Mouse (Mus musculus) spleen, postnatal 10 days (tissue): ENCODE results near the gene Tmem189.

Source experiments
- DNase-seq, 2 experiments: peaks; one replicate each; pipeline ENCODE4 v3.0.0; 2021 to 2022; ENCODE audit warnings: low spot score in 2 of 2

Tmem189 gene

DNA sequence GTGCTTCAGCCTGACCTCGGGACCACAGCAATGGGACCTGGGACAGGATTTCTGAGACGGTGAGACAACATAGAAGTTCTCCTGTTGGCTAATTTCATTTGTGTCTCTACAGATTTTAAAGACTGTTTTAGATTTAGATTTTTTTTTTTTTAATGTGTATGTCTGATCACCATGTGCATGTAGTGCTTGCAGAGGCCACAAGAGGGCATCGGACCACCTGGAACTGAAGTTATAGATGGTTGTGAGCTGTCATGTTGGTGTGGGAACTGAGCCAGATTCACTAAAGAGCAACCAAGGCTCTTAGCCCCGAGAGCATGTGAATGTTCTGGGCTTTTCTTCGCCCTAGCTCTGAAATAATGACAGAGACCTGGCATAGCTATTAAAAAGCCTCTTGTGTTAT lies 9.0 kb downstream of the Tmem189 start:
- peak; percentile 68 to 85 for DNase-seq

DNA sequence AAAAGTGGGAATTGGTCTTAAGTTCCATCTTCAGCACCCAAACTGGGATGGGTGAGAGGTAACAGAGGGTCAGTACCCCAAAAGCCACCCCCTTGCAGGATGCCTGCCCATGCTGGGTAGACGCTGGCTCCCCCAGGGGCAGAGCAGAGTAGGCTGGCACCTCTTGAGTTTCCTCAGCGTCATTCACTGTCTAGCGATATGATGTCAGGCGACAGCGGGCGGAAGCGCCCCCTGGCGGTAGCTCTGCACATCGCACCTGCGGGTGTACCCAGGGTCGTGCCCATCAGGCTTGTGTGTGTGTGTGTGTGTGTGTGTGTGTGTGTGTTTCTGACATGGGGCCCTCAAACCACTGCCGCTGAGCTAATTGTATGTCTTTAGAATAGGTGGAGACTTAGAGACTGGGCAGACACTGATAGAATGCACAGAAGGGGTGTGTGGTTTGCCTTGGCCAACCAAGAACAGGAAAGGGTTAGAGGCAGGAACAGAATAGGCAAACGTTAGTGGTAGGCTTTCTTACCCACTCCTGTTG lies 9.7 kb downstream of the Tmem189 start:
- peak; percentile 93 for DNase-seq

DNA sequence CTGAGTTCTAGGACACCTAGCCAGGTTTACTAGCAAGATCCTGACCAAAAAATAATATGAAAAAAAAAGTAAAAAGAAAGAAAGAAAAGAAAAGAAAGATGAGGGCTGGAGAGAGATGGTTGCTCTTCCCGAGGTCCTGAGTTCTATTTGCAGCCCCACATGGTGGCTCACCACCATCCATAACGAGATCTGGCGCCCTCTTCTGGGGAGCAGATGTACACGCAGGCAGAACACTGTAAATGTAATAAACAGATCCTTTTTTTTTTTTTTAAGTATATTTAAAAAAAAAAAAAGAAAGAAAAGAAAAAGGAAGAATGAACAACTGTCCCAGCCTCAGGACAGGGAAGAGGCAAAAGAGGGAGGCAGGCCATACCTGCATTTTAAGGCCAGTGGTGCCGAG lies 11.0 kb downstream of the Tmem189 start:
- peak in 1 of 2 experiments; percentile 71 for DNase-seq

DNA sequence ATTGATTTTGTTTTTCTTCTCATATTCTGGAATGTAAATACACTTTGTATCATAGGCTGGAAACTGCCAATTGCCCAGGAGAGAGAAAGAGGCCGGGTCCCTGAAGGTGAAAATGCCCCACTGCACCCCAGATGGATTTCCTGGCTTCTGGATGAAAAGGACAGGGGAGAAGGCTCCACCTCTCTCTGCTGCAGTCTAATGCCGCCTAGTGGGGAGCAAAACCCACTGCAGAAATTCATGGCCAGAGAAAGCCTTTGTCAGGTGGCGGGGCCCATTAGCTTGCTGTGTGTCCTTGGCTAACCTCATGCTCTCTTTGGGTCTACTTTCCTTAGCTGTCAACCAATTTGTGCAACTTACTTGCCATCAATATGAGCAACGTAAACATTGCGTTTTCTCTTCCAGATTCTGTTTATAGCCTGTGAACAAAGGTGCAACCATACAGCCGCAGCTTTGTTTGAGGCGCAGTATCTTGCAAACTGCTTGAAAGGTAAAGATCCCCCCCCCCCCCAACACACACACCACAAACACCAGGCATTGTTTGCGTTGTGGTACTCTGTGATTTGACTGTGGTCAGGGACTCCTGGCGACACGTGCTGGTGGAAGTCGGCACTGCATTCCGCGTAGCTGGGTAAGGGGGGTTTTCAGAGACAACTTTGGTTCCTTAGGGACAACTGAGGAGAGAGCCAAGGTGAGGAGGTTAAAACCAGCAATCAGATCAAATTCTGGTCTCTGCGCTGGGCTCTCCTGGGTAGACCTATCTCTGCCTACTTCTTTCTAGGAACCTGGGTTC lies 14.3 kb downstream of the Tmem189 start:
- DNase-seq, result peak in 1 of 2 experiments; percentile 64

DNA sequence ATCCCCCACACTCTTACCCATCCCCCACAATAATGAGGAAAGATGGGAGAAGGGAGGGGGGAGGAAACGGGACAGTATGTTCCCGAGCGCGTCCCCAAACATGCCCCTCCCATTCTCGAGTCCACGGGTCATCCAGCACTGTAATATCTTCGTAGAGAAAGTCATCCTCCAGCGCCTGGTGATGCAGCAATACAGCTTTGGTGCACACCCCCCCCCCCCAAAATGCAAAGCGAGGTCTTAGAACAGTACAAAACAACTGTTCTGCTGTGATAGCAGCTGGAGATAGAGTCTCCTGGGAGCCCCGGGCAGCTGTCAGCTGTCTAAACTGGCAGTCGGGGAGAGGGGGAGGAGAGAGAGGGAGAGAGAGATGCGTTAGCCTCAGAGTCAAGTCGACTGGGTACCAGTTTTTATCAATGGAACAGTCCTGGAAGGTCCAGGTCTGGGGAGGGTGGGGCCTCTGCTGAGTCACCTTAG lies 17.4 kb downstream of the Tmem189 start:
- DNase-seq, result peak in 1 of 2 experiments; percentile 74

DNA sequence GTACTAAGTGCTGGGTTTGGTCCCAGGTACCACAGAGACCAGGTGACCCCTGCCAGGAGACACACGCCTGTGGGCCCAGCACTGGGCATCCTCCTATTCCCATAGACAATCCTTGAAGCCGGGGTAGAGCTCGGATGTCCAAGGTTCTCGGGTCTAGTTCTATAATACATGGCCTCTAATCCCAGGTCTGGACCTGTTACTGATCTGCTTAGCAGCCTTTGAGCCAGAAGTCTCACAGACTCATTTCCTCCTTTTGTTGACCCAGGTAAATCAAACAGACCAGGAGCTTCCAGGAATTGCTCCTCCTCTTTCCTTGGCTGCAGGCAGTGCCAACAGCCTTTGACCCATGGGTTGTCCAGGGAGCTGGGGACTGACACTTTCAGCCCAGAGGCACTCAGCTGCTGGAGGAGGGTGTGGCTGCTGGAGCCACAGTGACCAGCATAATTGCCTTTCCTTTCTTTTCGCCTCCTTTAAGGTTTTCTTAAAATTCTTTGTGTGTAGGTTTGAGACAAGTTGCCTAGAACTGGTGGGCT lies 18.5 kb downstream of the Tmem189 start:
- DNase-seq, result no peak

DNA sequence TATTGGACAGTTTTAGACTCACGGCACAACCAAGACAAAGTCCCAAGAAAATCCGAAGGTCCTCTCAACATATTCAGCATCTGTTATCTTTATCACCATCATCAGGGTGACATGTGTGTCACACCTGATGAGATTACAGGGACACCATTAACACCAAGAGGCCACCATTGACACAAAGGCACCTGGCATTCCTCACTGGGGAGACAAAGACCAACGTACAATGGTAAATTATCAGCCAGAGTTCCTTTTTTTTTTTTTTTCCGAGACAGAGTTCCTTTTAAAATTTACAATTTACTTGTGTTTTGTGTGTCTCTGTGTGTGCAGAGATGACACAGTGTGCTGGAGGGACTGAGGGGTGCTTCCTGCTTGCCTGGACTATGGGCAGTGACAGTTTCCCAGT lies 20.2 kb downstream of the Tmem189 start:
- no peak for DNase-seq

DNA sequence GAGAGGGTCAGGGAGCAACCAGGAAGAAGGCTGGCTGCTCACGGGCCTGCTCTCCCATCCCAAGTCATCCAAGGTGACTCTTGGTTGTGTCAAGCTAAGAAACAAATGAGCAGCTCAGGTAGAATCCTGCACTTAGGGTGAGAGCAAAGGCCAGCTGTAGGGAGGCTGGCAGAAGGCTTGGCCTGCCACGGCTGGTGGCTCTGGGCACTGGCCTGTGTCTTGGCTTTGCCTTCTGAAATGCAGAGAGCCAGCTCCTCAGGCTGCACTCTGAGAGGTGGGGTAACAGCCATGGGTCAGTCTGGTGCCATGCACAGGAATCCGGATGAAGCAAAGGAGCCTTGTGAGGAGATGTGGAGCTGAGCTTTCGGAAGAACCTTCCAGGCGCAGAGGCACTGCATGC lies 21.2 kb downstream of the Tmem189 start:
- no peak for DNase-seq

DNA sequence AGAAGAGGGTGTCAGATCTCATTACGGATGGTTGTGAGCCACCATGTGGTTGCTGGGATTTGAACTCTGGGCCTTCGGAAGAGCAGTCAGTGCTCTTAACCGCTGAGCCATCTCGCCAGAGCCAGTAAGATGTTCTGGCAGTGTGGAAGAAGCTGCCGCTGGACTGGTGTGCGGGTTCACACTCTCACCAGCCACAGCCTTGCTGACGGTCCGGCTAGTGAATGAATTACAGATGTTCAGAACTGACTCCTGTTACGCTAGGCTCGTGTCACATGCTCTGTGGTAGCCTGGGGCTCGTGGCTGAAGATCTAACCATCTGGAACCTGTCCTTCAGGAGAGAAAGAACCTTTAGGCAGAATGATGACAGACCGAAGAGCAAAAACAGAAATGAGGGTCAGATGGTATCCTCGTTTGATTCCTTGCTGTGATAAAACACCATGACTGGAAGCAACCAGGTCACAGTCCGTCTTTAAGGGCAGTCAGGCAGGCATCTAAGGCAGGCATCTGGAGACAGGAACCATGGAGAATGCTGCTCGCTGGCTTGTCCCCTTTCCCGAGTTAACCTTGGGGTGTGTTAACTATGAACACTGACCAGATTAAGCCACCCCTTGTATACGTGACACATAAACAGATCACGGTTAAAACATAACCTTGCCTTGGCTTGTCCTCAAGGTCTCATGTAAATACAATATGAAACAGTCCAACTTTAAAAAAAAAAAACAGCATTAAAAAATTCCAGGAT lies 23.5 kb downstream of the Tmem189 start:
- no peak for DNase-seq

DNA sequence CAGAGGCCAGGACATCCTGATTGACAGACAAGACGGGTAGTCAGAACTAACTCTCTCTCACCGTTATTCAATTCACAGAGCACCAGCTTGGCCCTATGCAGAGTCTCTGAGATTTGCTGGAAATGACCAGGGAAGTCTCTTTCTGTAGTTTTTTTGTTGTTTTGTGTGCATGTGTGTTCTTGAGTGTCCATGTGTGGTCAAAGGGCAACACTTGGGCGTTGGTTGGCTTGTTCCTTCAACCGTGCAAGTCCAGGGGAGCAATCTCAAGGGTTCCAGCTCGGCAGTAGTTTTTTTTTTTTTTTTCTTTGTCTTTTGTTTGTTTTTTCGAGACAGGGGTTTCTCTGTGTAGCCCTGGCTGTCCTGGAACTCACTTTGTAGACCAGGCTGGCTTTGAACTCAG lies 26.9 kb downstream of the Tmem189 start:
- DNase-seq, result no peak

DNA sequence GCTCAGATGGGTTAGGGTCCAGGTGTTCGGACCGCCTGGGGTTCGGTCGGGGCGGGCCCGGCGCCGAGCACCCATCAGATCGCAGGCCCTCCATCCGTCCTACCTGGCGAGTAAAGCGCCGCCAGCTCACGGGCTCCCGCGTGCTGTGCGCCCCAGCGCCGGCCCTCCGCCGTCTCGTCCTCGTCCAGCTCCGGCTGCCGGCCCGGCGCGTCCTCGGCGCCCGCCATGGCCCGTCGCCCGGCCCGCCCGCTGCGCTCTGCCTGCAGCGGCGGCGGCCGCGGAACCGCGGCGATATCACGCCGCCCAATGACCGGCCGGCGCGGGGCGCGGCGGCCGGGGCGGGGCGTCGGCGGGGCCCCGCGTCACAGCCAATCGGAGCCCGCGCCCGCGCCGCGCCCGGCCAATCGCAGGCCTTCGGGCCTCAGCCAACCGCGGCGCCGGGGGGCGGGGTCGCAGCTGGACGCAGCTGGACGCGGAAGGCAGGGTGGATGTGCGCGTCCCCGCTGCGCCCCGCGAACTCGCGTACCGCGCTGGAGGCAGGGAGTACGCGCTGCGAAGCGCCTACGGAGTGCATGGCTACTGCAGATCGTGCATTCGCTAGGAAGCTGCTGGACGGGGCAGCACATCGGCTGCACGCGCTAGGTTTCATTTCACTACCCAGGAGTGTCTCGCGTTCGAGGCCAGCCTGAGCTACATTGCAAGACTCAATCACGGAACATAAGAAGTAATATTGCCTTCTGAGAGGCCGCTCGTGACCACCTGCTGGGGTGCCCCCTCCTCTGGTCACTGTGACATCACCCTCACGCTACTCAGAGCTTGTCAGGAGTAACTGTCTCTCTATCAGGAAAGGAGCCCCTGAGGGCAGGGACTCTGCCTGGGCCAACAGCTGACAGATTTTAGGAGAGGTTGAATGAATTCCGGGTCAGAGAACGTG lies 28.1 kb downstream of the Tmem189 start, which contains the start of gene Gm20431:
TSS of gene Gm20431 (minus strand) at position 227 of the 934 bp plus-strand sequence.
- peak; percentile 92 to 98 for DNase-seq

DNA sequence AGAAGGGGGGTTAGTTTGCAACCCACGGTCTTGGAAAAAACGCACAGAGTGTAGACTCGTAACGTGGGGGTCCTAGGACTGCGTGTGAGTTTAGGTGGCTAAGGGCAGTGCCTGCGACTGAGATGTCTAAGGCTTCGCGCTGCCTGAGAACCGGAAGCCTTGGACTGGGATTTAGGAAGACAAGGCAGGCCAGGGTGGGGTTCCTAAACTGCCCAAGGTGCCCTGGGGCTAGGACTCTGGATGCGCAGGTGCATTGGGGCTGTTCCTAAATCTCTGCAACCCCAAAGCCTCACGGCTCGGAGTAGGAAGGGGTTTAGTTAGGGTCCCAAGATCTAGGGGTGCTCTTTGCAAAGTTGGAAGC lies 29.0 kb downstream of the Tmem189 start:
- peak; percentile 42 to 43 for DNase-seq

DNA sequence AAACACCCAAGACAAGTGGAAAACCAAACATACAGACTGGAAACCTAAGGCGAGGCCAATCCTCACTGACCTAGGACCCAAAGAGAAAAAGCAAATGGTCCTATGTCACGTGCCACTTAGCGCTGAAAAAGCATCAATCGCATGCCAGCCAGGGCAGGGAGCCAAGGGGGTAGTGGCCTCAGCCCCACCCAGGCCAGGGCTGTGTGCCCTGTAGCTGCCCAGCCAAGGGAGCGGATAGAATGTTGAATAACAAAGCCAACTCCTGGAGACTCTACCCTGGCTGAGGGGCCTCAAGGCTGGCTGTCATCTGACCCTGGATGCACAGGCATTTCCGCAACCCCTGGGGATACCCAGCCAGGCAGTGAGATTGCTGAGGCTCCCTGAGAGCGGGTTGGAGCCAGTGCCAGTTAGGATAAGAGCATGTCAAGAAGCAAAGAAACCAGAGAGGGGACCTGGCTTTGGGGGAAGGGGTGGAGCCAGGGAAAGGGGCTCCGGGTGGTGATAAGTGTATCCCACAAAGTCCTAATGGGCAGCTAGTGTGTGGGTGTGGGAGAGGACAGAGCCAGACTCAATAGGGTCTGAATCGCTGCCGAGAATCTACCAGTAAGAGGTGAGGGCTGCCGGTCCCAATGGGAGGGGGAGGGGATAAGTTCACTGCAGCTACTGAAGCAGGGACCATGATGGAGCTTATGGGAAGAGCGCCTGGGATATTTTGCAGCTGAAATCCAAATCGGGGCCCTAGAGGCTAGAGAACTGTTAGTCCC lies 29.6 kb downstream of the Tmem189 start:
- DNase-seq, result peak; percentile 41 to 56

DNA sequence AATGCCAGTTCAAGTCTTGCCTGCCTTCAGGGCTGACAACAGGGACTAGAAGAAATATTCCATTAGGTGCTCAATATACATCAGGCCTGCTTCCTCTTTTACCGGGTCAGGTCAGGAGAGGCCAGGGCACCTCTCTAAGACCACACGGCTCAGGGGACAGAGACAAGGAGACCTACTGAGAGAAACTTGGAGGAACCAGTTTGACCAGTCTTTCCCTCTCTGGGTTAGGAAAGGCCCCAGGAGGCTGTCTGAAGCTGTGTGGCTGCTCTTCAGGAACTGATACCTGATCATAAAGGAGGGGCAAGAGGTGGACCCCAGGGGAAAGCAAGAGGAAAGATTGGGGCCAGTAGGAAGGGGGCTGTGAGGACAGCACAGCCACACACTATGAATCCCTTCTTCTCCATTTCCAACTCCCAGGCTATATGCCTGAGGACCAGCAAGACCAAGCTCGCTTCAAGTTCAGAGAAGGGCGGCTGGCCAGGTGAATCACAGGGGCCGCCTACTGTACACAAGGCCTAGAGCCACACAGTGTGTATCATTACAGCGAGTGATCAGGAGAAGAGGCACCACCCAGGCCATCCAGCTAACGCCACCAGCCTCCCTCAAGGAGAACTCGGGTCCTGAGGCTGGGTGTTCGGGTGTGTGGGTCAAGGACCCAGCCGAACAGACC lies 30.3 kb downstream of the Tmem189 start:
- peak in 1 of 2 experiments; percentile 18 for DNase-seq

DNA sequence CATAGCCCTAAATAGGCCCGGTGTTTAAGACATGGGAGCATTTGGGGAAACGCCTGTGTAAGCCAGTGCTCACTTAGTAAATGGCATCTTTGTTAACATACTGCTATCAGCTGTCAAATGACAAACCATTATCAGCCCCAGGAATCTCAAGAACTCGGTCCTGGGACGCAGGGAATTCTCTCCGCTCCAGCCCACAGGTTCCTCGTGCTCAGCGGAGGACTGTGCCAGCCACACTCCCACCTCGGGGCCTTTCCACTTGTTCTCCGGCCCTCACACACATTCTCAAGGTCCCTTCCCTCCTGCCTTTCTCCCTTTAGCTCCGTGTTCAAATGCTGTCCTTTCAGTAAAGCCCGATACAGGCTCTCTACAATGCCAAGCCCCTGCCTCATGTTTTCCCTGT lies 30.9 kb downstream of the Tmem189 start:
- no peak for DNase-seq

DNA sequence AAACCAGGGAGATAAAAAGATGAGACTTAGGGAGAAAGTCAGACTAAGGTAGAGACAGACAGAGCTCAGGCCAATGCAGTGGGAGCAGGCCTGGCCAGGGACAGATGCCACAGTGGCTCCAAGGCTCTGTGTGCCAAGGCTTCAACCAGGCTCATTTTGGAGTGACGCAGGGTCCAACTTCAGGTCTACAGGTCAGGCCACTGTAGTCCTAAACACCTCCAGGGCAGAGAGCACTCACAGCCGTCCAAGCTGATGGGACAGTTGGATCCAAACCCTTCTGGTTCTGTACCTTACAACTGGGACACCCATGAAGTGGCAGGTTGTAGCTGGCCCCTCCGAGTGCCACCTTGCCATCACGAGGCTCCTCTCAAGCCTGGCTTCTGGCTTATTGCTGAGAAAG lies 31.6 kb downstream of the Tmem189 start:
- DNase-seq, result no peak

DNA sequence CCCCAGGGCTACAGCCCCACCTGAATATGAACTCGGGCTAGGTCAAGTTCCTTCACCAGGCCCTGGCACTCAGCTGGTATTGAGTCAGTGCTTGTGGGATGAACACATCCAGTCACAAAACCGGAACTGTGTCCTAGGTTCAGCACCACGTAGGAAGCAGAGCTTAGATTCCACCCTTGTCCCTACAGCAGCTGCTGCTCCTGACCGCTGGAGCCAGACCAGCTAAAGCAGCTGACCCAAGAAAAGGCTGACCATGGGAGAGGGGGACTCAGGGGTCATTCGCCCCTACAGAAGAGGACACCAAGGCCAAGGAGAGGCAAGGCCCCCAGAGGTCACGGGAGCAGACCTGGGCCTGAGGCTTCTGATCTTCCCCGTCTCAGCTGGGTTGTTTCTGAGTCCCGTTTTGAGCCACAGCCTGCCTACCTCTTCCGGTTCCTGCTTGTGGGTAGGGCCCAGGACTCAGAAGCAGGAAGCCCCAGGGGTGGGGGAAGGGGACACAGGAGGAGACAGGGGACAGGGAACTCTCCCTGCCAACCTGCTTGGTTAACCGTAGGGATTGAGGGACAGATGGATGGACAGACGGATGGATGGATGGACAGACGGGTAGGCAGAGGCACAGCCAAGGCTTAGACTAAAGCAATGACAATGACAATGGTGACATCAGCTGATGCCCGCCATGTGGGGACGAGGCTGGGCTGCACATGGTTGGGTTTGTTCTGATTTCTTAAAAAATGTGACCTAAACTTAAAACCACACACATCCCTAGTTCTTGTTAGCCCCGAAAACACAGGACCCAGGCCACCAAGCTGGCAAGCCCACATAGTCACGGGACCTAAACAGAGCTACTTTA lies 32.8 kb downstream of the Tmem189 start:
- peak; percentile 54 to 78 for DNase-seq

DNA sequence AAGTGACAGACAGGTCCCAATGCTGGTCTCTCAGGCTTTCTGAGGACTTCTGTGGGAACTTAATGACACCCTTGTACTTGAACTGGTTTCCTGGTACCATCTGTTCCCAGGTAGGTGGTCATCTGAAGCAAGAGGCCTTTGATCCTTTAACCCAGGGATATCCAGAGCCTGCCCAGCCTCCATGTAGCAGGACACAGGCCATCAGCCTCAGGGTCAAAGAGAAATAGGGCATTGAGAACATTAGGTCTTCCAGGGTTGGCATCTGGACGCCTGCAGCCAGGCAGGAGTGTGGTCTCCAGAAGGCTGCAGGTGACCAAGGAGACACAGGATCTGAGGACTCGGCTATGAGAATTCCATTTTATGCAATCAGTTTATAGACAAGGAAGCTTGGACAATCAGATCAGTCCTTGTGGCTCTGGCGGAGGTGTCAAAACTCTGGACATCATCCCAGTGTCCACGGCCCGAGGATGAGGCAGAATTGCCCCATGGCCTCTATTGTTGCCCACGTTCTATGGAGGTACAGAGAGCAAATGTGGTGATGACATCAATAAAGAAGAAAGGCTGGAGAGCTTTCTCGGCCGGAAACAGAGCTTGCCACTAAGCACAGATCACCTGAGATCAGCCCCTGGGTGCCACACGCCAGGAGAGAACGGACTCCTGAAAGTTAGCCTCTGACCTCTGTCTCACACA lies 34.6 kb downstream of the Tmem189 start:
- no peak for DNase-seq
